Mouse (Mus musculus) ES-Bruce4 (cell line): ENCODE measurements around the gene Fam83g.

Source experiments
- CTCF ChIP-seq: IDR thresholded peaks from one replicate; pipeline ENCODE4 v1.8.1; 2011; ENCODE audit warnings: low read depth, low read length
- EP300 ChIP-seq: IDR thresholded peaks from 2 replicates; pipeline ENCODE4 v1.6.1; 2011; ENCODE audit warnings: low read depth, low read length; ENCODE audit not compliant: insufficient read depth
- POLR2A ChIP-seq: IDR thresholded peaks from one replicate; pipeline ENCODE4 v1.8.1; 2011; ENCODE audit warnings: low read length; ENCODE audit not compliant: insufficient read depth

DNA sequence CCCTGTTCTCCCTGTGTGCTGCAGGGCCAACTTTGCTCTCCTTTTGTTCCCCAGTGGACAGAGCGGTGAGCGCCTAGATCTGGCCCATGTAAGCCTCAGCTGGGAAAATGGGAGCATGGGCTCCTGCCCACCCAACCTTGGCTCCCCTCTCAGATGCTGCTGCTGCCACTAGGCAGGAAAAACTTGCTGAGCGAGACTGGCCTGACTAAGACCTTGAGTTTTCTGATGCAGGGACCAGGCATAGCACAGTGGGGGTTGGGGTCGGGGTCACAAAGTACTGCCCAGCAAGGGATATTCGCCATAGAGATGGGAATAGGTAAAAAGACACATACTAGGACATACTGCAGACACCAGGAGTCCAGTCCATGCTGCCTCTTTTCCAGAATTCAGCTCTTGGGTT is 16.6 kb upstream of the Fam83g start:
- TF ChIP-seq CTCF (no peak), POLR2A (no peak), EP300 (no peak)
